Mouse (Mus musculus) liver, embryonic 14.5 days (tissue): ENCODE measurements at regions not wholly inside any gene's neighbourhood (a gene's known extent, or its start where the extent isn't known, plus 50 kb on each side); places are given as distances from the start of the nearest gene placed in this dataset.
A peak's percentile ranks its signal among the peaks of the same experiment; 100 is the strongest.

Experiments
- ATAC-seq: fragments of 200-750 bp; cut with Nextera tagmentation; 2 replicates; pipeline ENCODE4 v1.8.0; 2017; ENCODE audit warnings: moderate number of reproducible peaks, mild to moderate bottlenecking, moderate library complexity; ENCODE audit not compliant: insufficient read depth
- DNase-seq, 3 experiments: peaks; one replicate each; pipeline ENCODE4 v3.0.0-alpha.2; 2012 to 2013; ENCODE audit warnings: low read depth in 3 of 3, low spot score in 3 of 3
- H3K27ac ChIP-seq: fragments of 300-500 bp; sonication (generic); 2 replicates; pipeline ENCODE4 v1.5.1; 2014; ENCODE audit warnings: moderate library complexity, mild to moderate bottlenecking, control low read depth, inconsistent platforms
- H3K27me3 ChIP-seq: fragments of 300-500 bp; sonication (generic); 2 replicates; pipeline ENCODE4 v1.6.1; 2014; ENCODE audit warnings: mild to moderate bottlenecking, low read length, moderate library complexity; ENCODE audit not compliant: control insufficient read depth, insufficient read depth
- H3K36me3 ChIP-seq: fragments of 300-500 bp; sonication (generic); replicated peaks from 2 replicates; pipeline ENCODE4 v1.6.1; 2014; ENCODE audit warnings: low read depth; ENCODE audit not compliant: control insufficient read depth, insufficient read depth
- H3K4me1 ChIP-seq, 2 experiments: fragments of 200-500 bp in 1 of 2; fragments of 300-500 bp in 1 of 2; sonication (generic) in 1 of 2; replicated peaks; 2 replicates each; pipeline ENCODE4 v1.6.1; 2012 to 2014; ENCODE audit warnings: antibody characterized with exemption in 1 of 2, inconsistent platforms in 1 of 2, low read length in 1 of 2; ENCODE audit not compliant: control insufficient read depth in 2 of 2, insufficient read depth in 2 of 2
- H3K4me2 ChIP-seq: fragments of 300-500 bp; sonication (generic); 2 replicates; pipeline ENCODE4 v1.6.1; 2014; ENCODE audit warnings: low read depth, mild to moderate bottlenecking, control low read depth, moderate library complexity
- H3K4me3 ChIP-seq, 2 experiments: fragments of 200-500 bp in 1 of 2; fragments of 300-500 bp in 1 of 2; sonication (generic) in 1 of 2; 2 replicates each; pipeline ENCODE4 v1.5.1; 2012 to 2014; ENCODE audit warnings: low read depth in 2 of 2, low read length in 2 of 2, mild to moderate bottlenecking in 2 of 2, control low read depth in 1 of 2, inconsistent platforms in 1 of 2, moderate library complexity in 1 of 2; ENCODE audit not compliant: insufficient read depth in 1 of 2
- H3K9ac ChIP-seq: fragments of 300-500 bp; sonication (generic); replicated peaks from 2 replicates; pipeline ENCODE4 v1.6.1; 2014; ENCODE audit warnings: mild to moderate bottlenecking, control low read depth, moderate library complexity
- H3K9me3 ChIP-seq: fragments of 300-500 bp; sonication (generic); 2 replicates; pipeline ENCODE4 v1.6.1; 2016; ENCODE audit warnings: low read length, mixed read lengths; ENCODE audit not compliant: control insufficient read depth
- CTCF ChIP-seq: IDR thresholded peaks from 2 replicates; pipeline ENCODE4 v1.5.1; 2016; ENCODE audit warnings: antibody characterized with exemption, low read depth, control low read depth
- EP300 ChIP-seq: IDR thresholded peaks from 2 replicates; pipeline ENCODE4 v1.6.1; 2016; ENCODE audit warnings: antibody characterized with exemption, low read depth
- WGBS: fragments of 180-500 bp; shearing (Covaris S2); extraction: QIAGEN DNeasy Blood & Tissue Kit; methylation state at CpG from one replicate; pipeline ENCODE4 v1.1.7; 2014; ENCODE audit not compliant: insufficient replicate concordance; 5-methylcytosine and 5-hydroxymethylcytosine counted together

- no peak overlapping the region for H3K4me3 ChIP-seq
- no peaks in the 10 kb centered on the region for H3K36me3 ChIP-seq
- H3K9me3 ChIP-seq, result no peaks in the 10 kb centered on the region
- H3K27ac ChIP-seq, result no peak overlapping the region
- H3K27me3 ChIP-seq, result no peaks in the 10 kb centered on the region
- no peak for TF ChIP-seq EP300
- TF ChIP-seq CTCF, result no peak
- H3K9ac ChIP-seq, result no peak overlapping the region
- no peaks in the 10 kb centered on the region for H3K4me1 ChIP-seq
- DNase-seq (no peak), ATAC-seq (no peak)
- WGBS, result 27% methylated on average over 8 of the region's 8 CpGs
- no peak overlapping the region for H3K4me2 ChIP-seq
Observed at GRCm38 (mm10) chr2:178565368-178565818, 135.1 kb downstream of the Cdh26 start.

GRCm38 (mm10) chr2:178567493-178567892 lies 137.2 kb downstream of the Cdh26 start:
- DNase-seq (no peak), ATAC-seq (no peak)
- no peaks in the 10 kb centered on the region for H3K4me1 ChIP-seq
- H3K9me3 ChIP-seq, result no peaks in the 10 kb centered on the region
- WGBS, result 59% methylated on average over 7 of the region's 7 CpGs
- no peak overlapping the region for H3K4me2 ChIP-seq
- no peaks in the 10 kb centered on the region for H3K36me3 ChIP-seq
- TF ChIP-seq CTCF (no peak), EP300 (no peak)
- H3K9ac ChIP-seq, result no peak overlapping the region
- H3K4me3 ChIP-seq, result no peak overlapping the region
- no peak overlapping the region for H3K27ac ChIP-seq
- H3K27me3 ChIP-seq, result no peaks in the 10 kb centered on the region

GRCm38 (mm10) chr2:178572301-178572700 lies 142.0 kb downstream of the Cdh26 start:
- ATAC-seq (no peak), DNase-seq (no peak)
- H3K9ac ChIP-seq, result no peak overlapping the region
- H3K36me3 ChIP-seq, result no peaks in the 10 kb centered on the region
- H3K4me3 ChIP-seq, result no peak overlapping the region
- H3K4me1 ChIP-seq, result no peaks in the 10 kb centered on the region
- H3K27ac ChIP-seq, result no peak overlapping the region
- WGBS, result 67% methylated on average over 5 of the region's 5 CpGs
- H3K4me2 ChIP-seq, result no peak overlapping the region
- no peaks in the 10 kb centered on the region for H3K9me3 ChIP-seq
- TF ChIP-seq CTCF, result no peak
- no peak for TF ChIP-seq EP300
- no peaks in the 10 kb centered on the region for H3K27me3 ChIP-seq

- Histone ChIP-seq H3K9me3 (no peaks in the 10 kb centered on the region), H3K4me3 (no peak overlapping the region), H3K4me2 (no peak overlapping the region), H3K36me3 (no peaks in the 10 kb centered on the region), H3K9ac (no peak overlapping the region), H3K27ac (no peak overlapping the region), H3K27me3 (no peaks in the 10 kb centered on the region), H3K4me1 (no peaks in the 10 kb centered on the region)
- 36% methylated on average over 4 of the region's 4 CpGs for WGBS
- TF ChIP-seq CTCF (peak; percentile 39; the same call in 1 of the 2 replicates), EP300 (no peak)
- DNase-seq (peak in 2 of 3 experiments; percentile 9 to 17), ATAC-seq (no peak)
Observed at GRCm38 (mm10) chr2:178574859-178575258, 144.5 kb downstream of the Cdh26 start.

- no peak overlapping the region for H3K9ac ChIP-seq
- ATAC-seq (no peak), DNase-seq (no peak)
- H3K36me3 ChIP-seq, result no peaks in the 10 kb centered on the region
- WGBS, result 30% methylated on average over 6 of the region's 6 CpGs
- H3K27ac ChIP-seq, result no peak overlapping the region
- H3K4me2 ChIP-seq, result no peak overlapping the region
- TF ChIP-seq EP300 (no peak), CTCF (no peak)
- no peak overlapping the region for H3K4me3 ChIP-seq
- no peaks in the 10 kb centered on the region for H3K27me3 ChIP-seq
- no peaks in the 10 kb centered on the region for H3K9me3 ChIP-seq
- H3K4me1 ChIP-seq, result no peaks in the 10 kb centered on the region
Observed at GRCm38 (mm10) chr2:178575403-178575802, 145.1 kb downstream of the Cdh26 start.
